Mouse (Mus musculus) activated CD4-positive, CD25-positive, alpha-beta regulatory T cell, adult 9 weeks (primary cell): ENCODE data around the gene Grik3. TPM values are rescaled to one million over a fixed set of nuclear protein-coding genes. Genes with fewer than 3 reads are reported as not detected.

Experiments used
- polyA plus RNA-seq: library from polyadenylated mRNA; unstranded; fragments of 100-300 nt; shearing (Covaris generic); gene quantifications from one replicate; pipeline ENCODE4 v1.2.1, GENCODE M21; 2017

Gene Grik3
- not detected for polyA plus RNA-seq

GRCm38 (mm10) chr4:125490661-125491504 is at the start of gene Grik3:
Gene Grik3 (plus strand): TSS chr4:125490700.

